Mouse (Mus musculus): ENCODE measurements around the gene Dnmbp. TPM values are rescaled to one million over a fixed set of nuclear protein-coding genes. Genes with fewer than 3 reads are reported as not detected.
A peak's percentile ranks its signal among the peaks of the same experiment; 100 is the strongest.

Gene Dnmbp
- polyA plus RNA-seq, 1 experiment from 2014 or later, result 4.8 TPM

DNA sequence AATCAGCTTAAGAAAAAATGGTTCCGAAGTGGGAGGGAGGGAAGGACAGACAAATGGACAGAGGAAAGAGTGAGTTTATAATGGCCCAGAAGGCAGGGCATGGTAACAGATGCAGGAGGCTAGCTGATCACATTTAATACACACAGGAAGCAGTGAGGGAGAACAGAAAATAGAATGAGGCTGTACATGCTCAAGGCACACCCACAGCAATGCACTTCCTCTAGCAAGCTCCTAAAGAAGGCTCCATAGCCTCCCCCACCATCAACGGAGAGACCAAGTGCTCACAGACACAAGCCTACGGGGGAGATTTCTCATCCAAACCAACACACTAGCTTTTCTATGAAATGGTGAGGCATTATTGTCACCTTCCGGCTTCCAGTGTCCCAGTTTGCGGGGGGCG, 34.2 kb upstream of the Dnmbp start:
- DNase-seq (no peak), ATAC-seq (no peak)
- Histone ChIP-seq H3K4me1 (ENCODE audit: insufficient read depth) (no peaks in the 10 kb centered on the region), H3K9me3 (ENCODE audit: low read length) (no peaks in the 10 kb centered on the region), H3K36me3 (replicated peaks; ENCODE audit: insufficient read depth, low read length) (0 out of 2 replicates have a peak, but pooled peaks cover 3% of the 10 kb centered on the region), H3K4me2 (ENCODE audit: low read depth, low read length) (no peak overlapping the region), H3K4me3 (ENCODE audit: low read depth, low read length) (no peak overlapping the region), H3K27ac (ENCODE audit: low read depth) (no peak overlapping the region), H3K9ac (replicated peaks) (no peak overlapping the region), H3K27me3 (ENCODE audit: insufficient read depth, low read length) (no peaks in the 10 kb centered on the region)
- WGBS (ENCODE audit: insufficient replicate concordance), result 78% methylated on average over 6 of the region's 6 CpGs
- no peak for TF ChIP-seq CTCF (IDR thresholded peaks at IDR 0.05; ENCODE audit: low read depth)
- TF ChIP-seq EP300 (IDR thresholded peaks at IDR 0.05; ENCODE audit: low read depth), result no peak

DNA sequence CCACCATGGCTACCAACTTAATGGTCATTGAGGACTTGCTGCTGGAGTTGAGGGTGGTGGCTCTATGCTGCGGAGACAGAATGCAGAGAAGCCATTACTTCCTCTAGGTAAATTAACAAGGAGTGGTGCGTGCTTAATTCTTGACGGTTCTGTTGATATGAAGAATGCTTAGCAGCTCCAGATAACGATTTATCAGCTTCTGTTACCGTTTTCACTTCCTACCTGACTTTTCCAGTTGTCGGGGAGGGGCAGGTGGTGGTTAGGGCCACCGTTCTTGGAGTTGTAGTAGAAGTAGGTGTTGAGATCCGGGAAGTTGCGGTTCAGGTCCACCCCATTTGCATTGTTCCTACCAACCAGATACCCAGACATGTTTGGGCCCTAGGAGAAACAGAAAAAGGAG, 33.7 kb upstream of the Dnmbp start:
- Histone ChIP-seq H3K27ac (ENCODE audit: low read depth) (no peak overlapping the region), H3K36me3 (replicated peaks; ENCODE audit: insufficient read depth, low read length) (0 out of 2 replicates have a peak, but pooled peaks cover 3% of the 10 kb centered on the region), H3K4me3 (ENCODE audit: low read depth, low read length) (no peak overlapping the region), H3K27me3 (ENCODE audit: insufficient read depth, low read length) (no peaks in the 10 kb centered on the region), H3K4me2 (ENCODE audit: low read depth, low read length) (no peak overlapping the region), H3K4me1 (ENCODE audit: insufficient read depth) (no peaks in the 10 kb centered on the region), H3K9ac (replicated peaks) (no peak overlapping the region), H3K9me3 (ENCODE audit: low read length) (no peaks in the 10 kb centered on the region)
- WGBS (ENCODE audit: insufficient replicate concordance), result 66% methylated on average over 9 of the region's 9 CpGs
- no peak for DNase-seq
- ATAC-seq, result no peak
- TF ChIP-seq CTCF (IDR thresholded peaks at IDR 0.05; ENCODE audit: low read depth) (no peak), EP300 (IDR thresholded peaks at IDR 0.05; ENCODE audit: low read depth) (no peak)

DNA sequence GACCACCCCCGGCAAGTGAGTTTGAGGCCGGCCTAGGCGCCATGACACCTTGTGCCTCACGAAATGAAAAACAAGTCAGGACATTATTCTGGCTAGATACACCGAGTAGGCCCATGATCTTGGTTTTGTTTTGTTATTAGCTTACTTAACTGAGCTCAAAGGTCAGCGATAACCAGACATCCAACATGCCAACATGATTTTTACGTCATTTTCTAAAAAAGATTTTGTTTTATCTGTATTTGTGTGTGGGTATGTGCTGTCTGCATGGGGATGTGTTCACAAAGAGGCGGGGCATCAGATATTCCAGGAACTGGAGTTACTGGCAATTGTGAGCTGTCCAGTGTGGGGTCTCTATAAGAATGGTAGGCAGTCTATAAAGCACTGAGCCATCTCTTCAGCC, 32.1 kb upstream of the Dnmbp start:
- Histone ChIP-seq H3K4me2 (ENCODE audit: low read depth, low read length) (no peak overlapping the region), H3K27ac (ENCODE audit: low read depth) (no peak overlapping the region), H3K36me3 (replicated peaks; ENCODE audit: insufficient read depth, low read length) (0 out of 2 replicates have a peak, but pooled peaks cover 3% of the 10 kb centered on the region), H3K4me1 (ENCODE audit: insufficient read depth) (no peaks in the 10 kb centered on the region), H3K9ac (replicated peaks) (no peak overlapping the region), H3K4me3 (ENCODE audit: low read depth, low read length) (no peak overlapping the region), H3K9me3 (ENCODE audit: low read length) (no peaks in the 10 kb centered on the region), H3K27me3 (ENCODE audit: insufficient read depth, low read length) (no peaks in the 10 kb centered on the region)
- 80% methylated on average over 8 of the region's 8 CpGs for WGBS (ENCODE audit: insufficient replicate concordance)
- ATAC-seq (no peak), DNase-seq (no peak)
- TF ChIP-seq CTCF (IDR thresholded peaks at IDR 0.05; ENCODE audit: low read depth), result no peak
- TF ChIP-seq EP300 (IDR thresholded peaks at IDR 0.05; ENCODE audit: low read depth), result no peak

DNA sequence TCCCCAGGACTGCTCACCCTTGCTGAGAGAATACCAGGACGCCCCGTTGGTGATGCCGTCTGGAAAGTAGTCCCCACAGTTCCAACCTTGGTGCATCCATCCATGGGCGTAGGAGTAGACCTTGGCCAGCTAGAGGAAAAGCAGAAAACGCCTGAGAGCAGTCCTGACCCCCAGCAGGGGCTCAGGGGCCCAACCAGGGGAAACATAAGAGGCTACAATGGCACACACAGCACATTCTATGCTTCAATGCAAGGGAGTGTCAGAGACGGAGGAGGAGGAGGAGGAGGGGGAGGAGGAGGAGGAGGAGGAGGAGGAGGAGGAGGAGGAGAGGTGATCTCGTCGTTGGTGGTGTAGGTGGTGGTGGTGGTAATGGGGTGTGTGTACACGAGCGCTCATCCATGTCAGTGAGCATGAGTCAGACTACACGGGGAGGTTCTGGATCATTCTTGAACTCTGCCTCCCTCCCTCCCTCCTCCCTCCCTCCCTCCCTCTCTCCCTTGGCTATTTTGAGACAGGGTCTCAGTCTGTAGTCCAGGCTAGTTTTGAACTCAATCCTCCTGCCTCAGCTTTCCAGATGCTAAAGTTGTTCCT, 28.5 kb upstream of the Dnmbp start:
- Histone ChIP-seq H3K4me3 (ENCODE audit: low read depth, low read length) (no peak overlapping the region), H3K4me2 (ENCODE audit: low read depth, low read length) (no peak overlapping the region), H3K9me3 (ENCODE audit: low read length) (no peaks in the 10 kb centered on the region), H3K27me3 (ENCODE audit: insufficient read depth, low read length) (no peaks in the 10 kb centered on the region), H3K27ac (ENCODE audit: low read depth) (no peak overlapping the region), H3K4me1 (ENCODE audit: insufficient read depth) (no peaks in the 10 kb centered on the region), H3K9ac (replicated peaks) (no peak overlapping the region), H3K36me3 (replicated peaks; ENCODE audit: insufficient read depth, low read length) (0 out of 2 replicates have a peak, but pooled peaks cover 3% of the 10 kb centered on the region)
- DNase-seq (no peak), ATAC-seq (no peak)
- no peak for TF ChIP-seq EP300 (IDR thresholded peaks at IDR 0.05; ENCODE audit: low read depth)
- no peak for TF ChIP-seq CTCF (IDR thresholded peaks at IDR 0.05; ENCODE audit: low read depth)
- 68% methylated on average over 10 of the region's 11 CpGs for WGBS (ENCODE audit: insufficient replicate concordance)

DNA sequence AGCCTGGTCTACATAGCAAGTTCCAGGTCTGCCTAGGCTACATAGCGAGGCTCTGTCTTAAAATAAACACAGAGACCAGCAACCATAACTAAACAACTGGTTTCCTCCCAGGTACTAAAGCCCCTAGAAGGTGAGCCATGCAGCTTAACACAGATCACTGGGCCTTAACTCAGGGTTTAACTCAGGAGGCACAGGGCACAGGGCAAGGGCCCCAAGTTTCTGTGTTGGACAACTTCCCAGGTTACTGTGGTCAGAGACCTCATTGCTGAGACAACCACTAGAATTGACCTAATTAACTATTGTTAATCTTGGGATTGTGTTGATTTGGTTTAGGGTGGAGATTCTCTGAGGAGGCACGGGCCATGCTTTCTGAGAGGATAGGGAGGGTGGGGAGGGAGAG, 26.5 kb upstream of the Dnmbp start:
- Histone ChIP-seq H3K9ac (replicated peaks) (no peak overlapping the region), H3K4me1 (ENCODE audit: insufficient read depth) (no peaks in the 10 kb centered on the region), H3K27ac (ENCODE audit: low read depth) (no peak overlapping the region), H3K36me3 (replicated peaks; ENCODE audit: insufficient read depth, low read length) (0 out of 2 replicates have a peak, but pooled peaks cover 3% of the 10 kb centered on the region), H3K4me2 (ENCODE audit: low read depth, low read length) (no peak overlapping the region), H3K27me3 (ENCODE audit: insufficient read depth, low read length) (no peaks in the 10 kb centered on the region), H3K9me3 (ENCODE audit: low read length) (no peaks in the 10 kb centered on the region), H3K4me3 (ENCODE audit: low read depth, low read length) (no peak overlapping the region)
- WGBS (ENCODE audit: insufficient replicate concordance), result 78% methylated on average over 2 of the region's 2 CpGs
- DNase-seq (no peak), ATAC-seq (no peak)
- TF ChIP-seq CTCF (IDR thresholded peaks at IDR 0.05; ENCODE audit: low read depth) (no peak), EP300 (IDR thresholded peaks at IDR 0.05; ENCODE audit: low read depth) (no peak)

DNA sequence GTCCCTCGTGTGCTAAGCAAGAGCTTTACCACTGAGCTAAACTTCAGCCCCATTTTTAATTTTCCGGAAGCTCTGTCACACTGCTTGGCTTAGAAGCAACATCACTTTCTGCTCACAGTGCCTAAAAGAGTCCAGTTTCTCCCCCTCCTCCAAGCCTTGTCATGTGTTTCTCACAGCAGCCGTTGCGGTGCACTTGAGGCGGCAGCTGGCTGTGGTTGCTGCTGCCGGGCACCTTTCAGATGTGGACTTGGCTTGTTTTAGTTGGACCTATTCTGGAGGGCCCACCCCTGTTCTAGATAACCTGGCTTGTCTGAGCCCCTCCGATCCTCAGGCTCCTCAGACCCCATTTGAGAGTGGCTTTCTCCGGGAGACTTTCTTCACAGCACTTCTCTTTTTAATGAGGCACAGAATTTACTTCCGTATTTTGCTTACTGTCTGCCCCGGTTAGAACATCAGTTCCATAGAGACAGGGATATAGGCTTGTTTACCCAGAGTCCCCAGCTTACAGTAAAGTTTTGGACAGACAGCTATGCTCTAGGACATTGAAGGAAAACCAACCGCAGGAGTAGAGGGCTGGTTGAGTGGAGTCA, 25.6 kb upstream of the Dnmbp start:
- H3K4me1 ChIP-seq (ENCODE audit: insufficient read depth), result no peaks in the 10 kb centered on the region
- H3K4me2 ChIP-seq (ENCODE audit: low read depth, low read length), result peak overlapping the region; percentile 56
- H3K27me3 ChIP-seq (ENCODE audit: insufficient read depth, low read length), result no peaks in the 10 kb centered on the region
- no peak for TF ChIP-seq EP300 (IDR thresholded peaks at IDR 0.05; ENCODE audit: low read depth)
- no peak for TF ChIP-seq CTCF (IDR thresholded peaks at IDR 0.05; ENCODE audit: low read depth)
- peak; percentile 25; the same call in 1 of the 2 replicates for ATAC-seq
- no peaks in the 10 kb centered on the region for H3K9me3 ChIP-seq (ENCODE audit: low read length)
- no peak overlapping the region for H3K4me3 ChIP-seq (ENCODE audit: low read depth, low read length)
- H3K9ac ChIP-seq (replicated peaks), result 0 out of 2 replicates have a peak overlapping the region, but pooled peaks have one; percentile 30
- DNase-seq, result no peak
- H3K36me3 ChIP-seq (replicated peaks; ENCODE audit: insufficient read depth, low read length), result 0 out of 2 replicates have a peak, but pooled peaks cover 3% of the 10 kb centered on the region
- 0 out of 2 replicates have a peak overlapping the region, but pooled peaks have one; percentile 60 for H3K27ac ChIP-seq (ENCODE audit: low read depth)
- 53% methylated on average over 11 of the region's 11 CpGs for WGBS (ENCODE audit: insufficient replicate concordance)

Measured in liver, postnatal 0 days (tissue).